Mouse (Mus musculus) heart, postnatal 14 days (tissue): ENCODE results near the gene Zfp410. TPM values are rescaled to one million over a fixed set of nuclear protein-coding genes. Genes with fewer than 3 reads are reported as not detected.
A peak's percentile ranks its signal among the peaks of the same experiment; 100 is the strongest.

Experiments
- DNase-seq, 2 experiments: peaks; one replicate each; pipeline ENCODE4 v3.0.0; 2021 to 2022
- intact Hi-C: fragments of 180-260 bp; cut with DNase I; formaldehyde crosslinking; loops from one replicate; pipeline ENCODE4 v1.15.1; 2025
- long read RNA-seq, 2 experiments: library from polyadenylated mRNA; stranded (forward); transcript quantifications; one replicate each; pipeline ENCODE4 v2.0.0; 2021
- total RNA-seq, 2 experiments: library from RNA; stranded (reverse); gene quantifications; 2 replicates each; pipeline ENCODE4 v1.2.3; 2021

Zfp410 gene
- 10 to 100 TPM; 30.6 to 31.7 TPM for total RNA-seq
- long read RNA-seq, experiment 1, transcript Zfp410-201 (12 exons, 2,597 nt): major isoform, 33 of 45 reads
- long read RNA-seq, experiment 1, partial matches to known transcripts: 2 of 45 reads
- long read RNA-seq, experiment 1, other reads (novel, unspliced or antisense): 9 of 45 reads
- long read RNA-seq, experiment 2, transcript Zfp410-201 (12 exons, 2,597 nt): major isoform, 39 of 48 reads
- long read RNA-seq, experiment 2, partial matches to known transcripts: 1 of 48 reads
- long read RNA-seq, experiment 2, other reads (novel, unspliced or antisense): 6 of 48 reads

GRCm38 (mm10) chr12:84316721-84317621, at the start of gene Zfp410:
Gene Zfp410, plus strand, starts transcription at chr12:84316852.
- intact Hi-C loops: no loop called here
- DNase-seq: peak; percentile 86 to 88

GRCm38 (mm10) chr12:84267264-84267663, 49.4 kb upstream of the Zfp410 start:
- intact Hi-C loops: no loop called here
- no peak for DNase-seq

- no peak for DNase-seq
- intact Hi-C loops: no loop called here
These were observed 43.3 kb upstream of the Zfp410 start for GRCm38 (mm10) chr12:84273366-84273765.

GRCm38 (mm10) chr12:84275288-84275687, 41.4 kb upstream of the Zfp410 start:
- intact Hi-C loops: no loop called here
- DNase-seq: no peak

GRCm38 (mm10) chr12:84276288-84276687, 40.4 kb upstream of the Zfp410 start:
- DNase-seq: no peak
- intact Hi-C loops: no loop called here

GRCm38 (mm10) chr12:84276799-84277198, 39.9 kb upstream of the Zfp410 start:
- no peak for DNase-seq
- intact Hi-C loops: no loop called here

GRCm38 (mm10) chr12:84277832-84278231, 38.8 kb upstream of the Zfp410 start:
- DNase-seq: no peak

GRCm38 (mm10) chr12:84278901-84279300, 37.8 kb upstream of the Zfp410 start:
- DNase-seq: peak in 1 of 2 experiments; percentile 6

More at GRCm38 (mm10) chr12:84277832-84278231, 38.8 kb upstream of the Zfp410 start:
- intact Hi-C loops: no loop called here

GRCm38 (mm10) chr12:84284391-84284790, 32.3 kb upstream of the Zfp410 start:
- intact Hi-C loops: no loop called here
- no peak for DNase-seq

More at GRCm38 (mm10) chr12:84278901-84279300, 37.8 kb upstream of the Zfp410 start:
- intact Hi-C loops: no loop called here

GRCm38 (mm10) chr12:84284885-84285592, 31.6 kb upstream of the Zfp410 start, which contains the start of gene Ptgr2:
Gene Ptgr2, plus strand, starts transcription at chr12:84285232.
- intact Hi-C loops: no loop called here
- peak; percentile 91 to 94 for DNase-seq

GRCm38 (mm10) chr12:84285593-84285968, 31.1 kb upstream of the Zfp410 start:
- intact Hi-C loops: no loop called here
- DNase-seq: no peak

- intact Hi-C loops: no loop called here
- DNase-seq: peak; percentile 52 to 69
These were observed 28.2 kb upstream of the Zfp410 start for GRCm38 (mm10) chr12:84288461-84288860.

- no peak for DNase-seq
- intact Hi-C loops: no loop called here
These were observed 18.8 kb upstream of the Zfp410 start for GRCm38 (mm10) chr12:84297851-84298250.

- intact Hi-C loops: no loop called here
- DNase-seq: no peak
These were observed 17.4 kb upstream of the Zfp410 start for GRCm38 (mm10) chr12:84299265-84299664.

GRCm38 (mm10) chr12:84304101-84304500, 12.6 kb upstream of the Zfp410 start:
- no peak for DNase-seq
- intact Hi-C loops: no loop called here

GRCm38 (mm10) chr12:84304554-84304953, 12.1 kb upstream of the Zfp410 start:
- no peak for DNase-seq
- intact Hi-C loops: no loop called here

- DNase-seq: no peak
- intact Hi-C loops: no loop called here
These were observed 5.3 kb upstream of the Zfp410 start for GRCm38 (mm10) chr12:84311306-84311705.

GRCm38 (mm10) chr12:84316006-84316405, 646 bp upstream of the Zfp410 start:
- intact Hi-C loops: no loop called here
- no peak for DNase-seq

- intact Hi-C loops: no loop called here
- DNase-seq: peak; percentile 42 to 69
These were observed 10.5 kb downstream of the Zfp410 start for GRCm38 (mm10) chr12:84327111-84327512.

- no peak for DNase-seq
- intact Hi-C loops: no loop called here
These were observed 20.4 kb downstream of the Zfp410 start for GRCm38 (mm10) chr12:84336963-84337625.
